Mouse (Mus musculus) liver, postnatal 0 days (tissue): Measurements from ENCODE around the gene Bnipl. TPM values are rescaled to one million over a fixed set of nuclear protein-coding genes. Genes with fewer than 3 reads are reported as not detected.

ENCODE experiments used
- ATAC-seq: fragments of 200-750 bp; cut with Nextera tagmentation; 2 replicates; pipeline ENCODE4 v1.8.0; 2017; ENCODE audit warnings: mild to moderate bottlenecking, moderate library complexity
- DNase-seq: peaks from one replicate; pipeline ENCODE4 v3.0.0-alpha.2; 2016
- H3K27ac ChIP-seq: fragments of 300-500 bp; sonication (generic); 2 replicates; pipeline ENCODE4 v1.5.1; 2014; ENCODE audit warnings: antibody characterized with exemption, moderate library complexity, mild to moderate bottlenecking, low read depth
- H3K27me3 ChIP-seq: fragments of 300-500 bp; sonication (generic); 2 replicates; pipeline ENCODE4 v1.6.1; 2014; ENCODE audit warnings: low read length, control low read depth, mixed read lengths; ENCODE audit not compliant: insufficient read depth
- H3K36me3 ChIP-seq: fragments of 300-500 bp; sonication (generic); replicated peaks from 2 replicates; pipeline ENCODE4 v1.6.1; 2014; ENCODE audit warnings: mild to moderate bottlenecking, control low read depth, low read length, moderate library complexity, mixed read lengths; ENCODE audit not compliant: insufficient read depth
- H3K4me1 ChIP-seq: fragments of 300-500 bp; sonication (generic); 2 replicates; pipeline ENCODE4 v1.6.1; 2014; ENCODE audit warnings: antibody characterized with exemption, mild to moderate bottlenecking, control low read depth; ENCODE audit not compliant: insufficient read depth
- H3K4me2 ChIP-seq: fragments of 300-500 bp; sonication (generic); 2 replicates; pipeline ENCODE4 v1.6.1; 2014; ENCODE audit warnings: low read depth, mild to moderate bottlenecking, low read length, moderate library complexity, mixed read lengths
- H3K4me3 ChIP-seq: fragments of 300-500 bp; sonication (generic); 2 replicates; pipeline ENCODE4 v1.5.1; 2014; ENCODE audit warnings: low read depth, low read length
- H3K9ac ChIP-seq: fragments of 300-500 bp; sonication (generic); replicated peaks from 2 replicates; pipeline ENCODE4 v1.6.1; 2014; ENCODE audit warnings: mild to moderate bottlenecking, moderate library complexity
- H3K9me3 ChIP-seq: fragments of 300-500 bp; sonication (generic); 2 replicates; pipeline ENCODE4 v1.6.1; 2016; ENCODE audit warnings: mild to moderate bottlenecking, control low read depth, low read length, mixed read lengths
- CTCF ChIP-seq: sonication (generic); IDR thresholded peaks from 2 replicates; pipeline ENCODE4 v1.5.1; 2016; ENCODE audit warnings: antibody characterized with exemption, low read depth
- EP300 ChIP-seq: IDR thresholded peaks from 2 replicates; pipeline ENCODE4 v1.6.1; 2016; ENCODE audit warnings: antibody characterized with exemption, low read depth, mild to moderate bottlenecking
- WGBS: fragments of 180-500 bp; shearing (Covaris S2); extraction: QIAGEN DNeasy Blood & Tissue Kit; methylation state at CpG from one replicate; pipeline ENCODE4 v1.1.7; 2014; ENCODE audit not compliant: insufficient replicate concordance; 5-methylcytosine and 5-hydroxymethylcytosine counted together
- polyA plus RNA-seq: library from polyadenylated mRNA; unstranded; fragments of >200 nt; fragmentation: Nextera tagmentation; extraction: Ambion mirVana; gene quantifications from 2 replicates; pipeline ENCODE4 v1.2.1, GENCODE M21; 2015

Gene Bnipl
- polyA plus RNA-seq, 1 experiment from 2014 or later, result not detected

DNA sequence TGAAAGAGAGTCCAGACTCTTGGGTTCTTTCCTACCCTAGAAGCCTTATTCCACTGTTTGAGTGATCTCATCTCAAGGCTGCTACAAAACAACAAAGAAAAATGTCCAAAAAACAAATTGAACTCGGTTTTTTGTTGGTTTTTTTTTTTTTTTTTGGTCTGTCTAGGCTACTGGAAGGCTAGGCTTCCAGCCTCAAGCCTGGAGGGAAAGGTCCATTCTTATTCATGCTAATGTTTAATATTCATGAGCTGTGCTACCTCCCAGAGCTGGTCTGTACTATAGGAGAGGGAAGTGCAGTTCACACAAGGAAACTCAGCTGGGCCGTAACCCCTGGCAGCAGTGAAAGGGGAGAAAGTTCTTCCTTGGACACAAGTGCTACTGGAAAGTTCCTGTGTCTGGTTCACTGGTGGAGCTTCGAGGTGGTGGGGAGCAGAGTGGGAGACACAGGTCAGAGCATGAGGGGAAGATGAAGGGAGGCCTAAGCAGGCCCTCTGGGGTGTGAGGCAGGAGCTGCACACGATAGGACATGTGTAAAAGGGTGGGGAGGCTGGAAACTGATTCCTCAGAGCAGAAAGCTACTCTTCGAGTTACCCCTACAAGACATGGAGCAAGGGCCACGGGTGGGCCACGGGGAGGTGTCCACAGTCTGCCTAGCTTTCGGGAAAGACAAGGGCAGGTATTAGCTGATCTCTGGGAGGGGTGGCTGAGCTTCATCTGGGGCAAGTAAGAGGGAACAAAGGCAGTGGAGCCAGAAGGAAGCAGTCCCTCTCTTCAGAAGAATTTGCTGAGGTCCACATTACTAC is 20.3 kb downstream of the Bnipl start:
- WGBS, result 23% methylated on average over 8 of the region's 8 CpGs
- H3K27ac ChIP-seq, result peak overlapping the region; percentile 94
- peaks cover 31% of the 10 kb centered on the region for H3K4me1 ChIP-seq
- no peaks in the 10 kb centered on the region for H3K27me3 ChIP-seq
- DNase-seq (peak; percentile 26), ATAC-seq (no peak)
- no peaks in the 10 kb centered on the region for H3K9me3 ChIP-seq
- H3K36me3 ChIP-seq, result peaks cover 40% of the 10 kb centered on the region
- no peak for TF ChIP-seq EP300
- TF ChIP-seq CTCF, result no peak
- peak overlapping the region; percentile 95 for H3K4me2 ChIP-seq
- H3K9ac ChIP-seq, result peak overlapping the region; percentile 93
- peak overlapping the region; percentile 91 for H3K4me3 ChIP-seq

DNA sequence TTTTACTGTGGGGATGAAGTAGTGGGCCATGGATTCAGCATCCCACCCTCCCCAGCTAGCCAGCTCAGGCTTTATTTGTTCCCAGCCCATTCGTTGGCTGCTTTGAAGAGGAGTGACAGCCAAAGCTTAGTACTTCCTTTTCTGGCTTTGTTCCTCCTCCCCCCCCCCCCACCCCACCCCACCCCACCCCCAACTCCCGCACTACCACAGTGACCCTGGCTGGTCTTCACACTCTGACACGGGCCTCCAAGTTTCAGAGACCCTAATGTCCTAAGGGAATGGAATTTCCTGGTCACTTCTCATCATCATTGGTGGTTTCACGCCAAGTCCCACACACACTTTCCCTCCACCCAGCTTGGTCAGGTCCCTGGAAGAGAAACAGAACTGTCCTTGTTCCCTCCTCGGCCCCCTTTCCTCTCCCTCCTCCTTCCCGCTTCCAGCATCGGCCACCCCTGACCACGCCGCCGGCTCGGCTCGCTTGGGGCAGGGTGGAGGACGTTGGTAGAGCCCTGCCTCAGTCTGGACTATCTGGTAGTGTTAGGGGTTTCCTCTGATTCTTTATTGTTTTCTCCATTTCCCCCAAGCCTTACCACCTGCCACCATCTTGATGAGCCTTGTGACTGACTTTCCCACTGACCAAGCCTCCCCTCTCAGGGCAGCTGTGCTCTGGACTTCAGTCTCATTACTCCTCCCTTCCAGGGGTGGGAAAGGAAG is 21.1 kb downstream of the Bnipl start:
- peaks cover 31% of the 10 kb centered on the region for H3K4me1 ChIP-seq
- peaks cover 32% of the 10 kb centered on the region for H3K36me3 ChIP-seq
- WGBS, result 0% methylated on average over 12 of the region's 13 CpGs
- H3K27ac ChIP-seq, result peak overlapping the region; percentile 94
- peak overlapping the region; percentile 93 for H3K9ac ChIP-seq
- peak; percentile 13; the same call in 1 of the 2 replicates for ATAC-seq
- H3K4me2 ChIP-seq, result peak overlapping the region; percentile 95
- TF ChIP-seq EP300 (no peak), CTCF (no peak)
- no peaks in the 10 kb centered on the region for H3K27me3 ChIP-seq
- H3K9me3 ChIP-seq, result no peaks in the 10 kb centered on the region
- peak; percentile 51 for DNase-seq
- peak overlapping the region; percentile 91 for H3K4me3 ChIP-seq

DNA sequence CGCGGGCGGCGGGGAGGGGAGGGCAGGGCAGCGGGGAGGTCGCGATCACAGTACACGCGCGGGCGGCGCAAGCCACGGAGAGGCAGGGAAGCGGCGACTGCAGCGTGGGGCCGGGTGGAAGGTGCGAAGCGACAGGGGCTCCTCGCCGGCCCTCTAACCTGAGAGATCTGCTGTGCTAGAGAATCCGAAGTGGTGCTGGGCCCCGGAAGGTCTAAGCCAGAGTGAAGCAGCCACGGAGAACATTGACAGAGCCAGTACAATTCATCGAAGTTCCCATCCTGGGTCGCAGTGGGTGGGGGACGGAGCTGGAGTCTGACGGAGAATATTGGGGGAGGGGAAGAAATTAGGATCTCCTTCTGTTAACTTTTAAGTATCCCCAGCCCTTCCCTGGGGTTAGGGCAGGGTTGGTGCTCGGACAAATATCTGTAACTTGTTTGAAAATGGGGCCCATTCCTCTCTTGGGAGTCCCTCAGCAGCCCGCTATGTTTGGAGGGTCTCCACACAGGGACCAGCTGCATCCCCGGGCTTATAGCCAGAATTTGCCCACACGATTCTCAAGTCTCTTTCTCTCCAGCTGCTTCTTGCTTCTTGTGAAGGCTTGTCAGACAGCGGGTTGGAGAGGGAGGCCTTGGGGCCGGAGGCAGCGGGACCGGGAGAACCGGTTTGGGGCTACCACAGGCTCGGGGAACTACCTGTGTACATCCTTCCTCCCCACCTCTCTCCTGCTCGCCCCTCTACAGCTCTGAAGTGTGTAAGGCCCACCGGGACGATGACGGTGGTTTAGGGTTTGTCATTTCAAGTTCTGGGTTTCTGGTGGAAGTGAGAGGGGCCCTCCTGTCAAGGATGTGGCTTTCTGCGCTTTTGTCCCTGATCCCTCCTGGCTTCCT is 21.9 kb downstream of the Bnipl start:
- H3K9ac ChIP-seq, result peak overlapping the region; percentile 93
- peaks cover 24% of the 10 kb centered on the region for H3K36me3 ChIP-seq
- H3K27ac ChIP-seq, result peak overlapping the region; percentile 94
- H3K27me3 ChIP-seq, result no peaks in the 10 kb centered on the region
- no peak for ATAC-seq
- H3K4me1 ChIP-seq, result peaks cover 31% of the 10 kb centered on the region
- H3K4me2 ChIP-seq, result peak overlapping the region; percentile 95
- peak overlapping the region; percentile 91 for H3K4me3 ChIP-seq
- peak; percentile 46 for DNase-seq
- under 1% methylated on average over 43 of the region's 43 CpGs for WGBS
- no peak for TF ChIP-seq EP300
- no peak for TF ChIP-seq CTCF
- no peaks in the 10 kb centered on the region for H3K9me3 ChIP-seq

- Histone ChIP-seq H3K9me3 (no peaks in the 10 kb centered on the region), H3K27ac (peak within 1 kb of the TSS; percentile 94), H3K4me2 (peak within 1 kb of the TSS; percentile 95), H3K36me3 (peaks cover 16% of the 10 kb centered on the region), H3K4me3 (peak within 1 kb of the TSS; percentile 91), H3K9ac (peak within 1 kb of the TSS; percentile 93), H3K4me1 (peaks cover 31% of the 10 kb centered on the region), H3K27me3 (no peaks in the 10 kb centered on the region)
- DNase-seq (peak; percentile 92), ATAC-seq (peak; percentile 91)
- TF ChIP-seq EP300, result no peak
- no peak; the same call in 1 of the 2 replicates for TF ChIP-seq CTCF
- under 1% methylated on average over 62 of the region's 64 CpGs for WGBS
These were observed 22.7 kb downstream of the Bnipl start, which contains the start of gene Cdc42se1 for GRCm38 (mm10) chr3:95228148-95228893. TSS of gene Cdc42se1 (plus strand) at chr3:95228732.

GRCm38 (mm10) chr3:95227214-95227613 is 23.8 kb downstream of the Bnipl start:
- ATAC-seq, result no peak
- Histone ChIP-seq H3K9me3 (no peaks in the 10 kb centered on the region), H3K9ac (no peak overlapping the region; the same call in 1 of the 2 replicates), H3K27me3 (no peaks in the 10 kb centered on the region), H3K4me3 (no peak overlapping the region), H3K4me1 (peaks cover 27% of the 10 kb centered on the region), H3K36me3 (peaks cover 5% of the 10 kb centered on the region), H3K27ac (no peak overlapping the region), H3K4me2 (peak overlapping the region; percentile 95)
- WGBS, result 29% methylated on average over 1 of the region's 1 CpGs
- no peak for TF ChIP-seq CTCF
- no peak for TF ChIP-seq EP300
- DNase-seq, result no peak
